Mouse (Mus musculus): ENCODE results near the gene Cd4.

DNA sequence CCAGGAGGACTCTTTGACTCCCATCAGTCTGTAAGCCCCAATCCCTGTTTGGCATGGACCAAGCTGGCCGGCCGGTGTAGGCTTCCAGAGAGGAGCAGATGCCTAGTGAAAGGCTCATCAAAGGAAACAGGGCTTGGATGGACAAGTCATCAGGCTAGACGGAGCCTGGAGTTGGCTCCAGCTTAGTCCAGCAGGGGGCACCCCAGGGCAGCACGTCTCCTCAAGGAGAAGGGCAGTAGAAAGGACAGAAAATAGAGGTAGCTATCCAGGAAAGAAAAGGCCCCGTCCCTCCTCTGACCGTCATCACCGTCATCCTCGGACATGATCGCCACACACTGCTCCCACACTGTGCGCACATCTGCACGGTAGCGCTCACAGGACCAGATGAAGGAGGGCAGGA, 28.3 kb downstream of the Cd4 start:
- TF ChIP-seq CTCF (conservative IDR thresholded peaks at IDR 0.05; ENCODE audit: insufficient read depth, insufficient read length, low read depth, low read length), result peak; percentile 94
- no peak for TF ChIP-seq POLR2A (IDR thresholded peaks at IDR 0.05; ENCODE audit: low read depth, low read length)
